Mouse (Mus musculus) cerebellum, adult 11 months (tissue): ENCODE measurements at regions not wholly inside any gene's neighbourhood (a gene's known extent, or its start where the extent isn't known, plus 50 kb on each side); places are given as distances from the start of the nearest gene placed in this dataset.

Source experiments
- DNase-seq: peaks from one replicate; pipeline ENCODE4 v3.0.0; 2022

DNA sequence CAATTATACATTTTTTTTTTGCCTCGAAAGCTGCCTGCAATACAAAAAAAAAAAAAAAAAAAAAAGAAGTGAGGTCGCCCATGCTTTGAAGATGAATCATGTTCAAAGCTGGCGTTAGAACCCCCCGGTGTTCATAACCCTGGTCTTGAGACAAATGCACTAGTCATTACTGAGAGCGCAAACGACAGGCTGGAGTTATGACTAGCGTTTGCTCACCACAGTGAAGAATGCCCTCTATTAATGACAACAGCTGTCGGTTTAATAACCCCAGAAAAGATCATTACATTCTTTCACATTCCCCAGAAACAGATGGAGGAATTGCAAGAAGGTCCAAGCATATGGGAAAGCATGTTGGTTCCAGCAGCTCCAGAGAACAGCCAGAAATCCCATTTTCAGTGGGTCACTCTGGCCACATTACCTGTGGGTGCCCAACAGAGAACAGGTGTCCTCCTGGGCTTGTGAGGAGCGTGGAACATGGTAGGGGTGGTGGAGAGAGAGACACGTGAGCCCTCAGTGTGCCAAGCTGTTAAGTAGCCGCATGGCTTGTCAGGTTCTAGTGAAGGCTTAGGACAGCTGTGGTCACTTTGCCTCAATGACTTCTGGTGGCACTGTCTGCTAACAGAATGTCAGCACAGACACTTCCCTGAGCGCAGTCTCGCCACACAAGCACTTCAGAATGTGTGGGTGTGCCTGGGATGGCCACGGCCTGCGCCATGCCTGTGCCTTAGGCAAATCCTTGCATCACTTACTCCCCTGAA, 60.4 kb downstream of the Aipl1 start:
- DNase-seq = no peak

DNA sequence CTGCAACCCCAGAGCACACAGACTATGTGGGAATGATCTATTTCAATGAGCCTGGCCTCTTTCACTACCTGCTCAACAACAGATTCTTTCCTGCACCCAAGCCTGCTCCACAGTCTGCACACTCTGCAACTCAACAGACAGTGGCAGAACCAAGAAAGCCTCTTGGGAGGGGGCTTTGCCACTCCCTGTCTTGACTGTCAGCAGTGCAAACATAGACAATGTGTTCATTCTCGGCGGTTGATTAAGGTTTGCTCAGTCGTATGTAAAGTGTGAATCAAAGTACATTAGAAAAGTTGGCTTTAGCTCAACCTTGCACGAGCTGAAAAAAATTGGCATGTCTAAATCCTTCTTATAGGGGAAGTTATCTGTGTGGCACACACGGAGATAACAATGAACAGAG, 66.0 kb downstream of the Aipl1 start:
- no peak for DNase-seq

DNA sequence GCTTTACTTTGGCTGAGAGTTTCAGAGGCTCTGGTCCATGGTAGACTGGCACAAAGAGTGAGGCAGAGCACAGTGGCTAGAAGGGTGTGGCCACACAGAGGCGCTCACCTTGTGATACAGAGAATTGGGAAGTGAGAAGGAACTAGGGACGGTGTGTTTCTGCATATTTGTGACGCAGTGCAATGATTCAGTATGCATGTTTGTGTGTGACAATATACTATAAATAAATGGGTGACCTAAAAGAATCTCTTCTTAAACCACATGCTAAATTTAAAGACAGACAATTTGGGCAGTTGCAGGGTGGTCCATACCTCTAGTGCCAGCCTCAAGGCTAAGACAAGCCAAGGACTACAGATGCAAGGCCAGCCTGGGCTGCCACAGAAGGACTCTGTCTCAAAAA, 75.0 kb downstream of the Aipl1 start:
- DNase-seq = no peak

DNA sequence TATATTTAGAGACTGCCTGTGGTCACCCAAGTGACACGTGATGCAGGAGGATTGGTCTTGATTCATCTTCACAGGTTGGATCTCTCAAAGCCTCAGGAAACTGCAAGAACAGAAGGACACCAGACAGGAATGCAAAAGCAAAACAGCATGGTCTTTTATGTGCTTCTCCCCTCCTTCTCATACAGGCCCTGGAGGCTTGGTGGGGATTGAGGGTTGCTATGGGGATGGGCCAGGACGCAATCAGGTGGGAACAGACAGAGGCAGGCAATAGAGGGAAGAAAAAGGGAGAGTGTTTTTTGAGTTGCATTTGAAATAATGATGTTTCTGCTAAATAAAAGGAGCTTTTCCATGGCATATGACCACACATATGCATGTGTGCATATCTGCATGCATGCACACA, 84.8 kb downstream of the Aipl1 start:
- no peak for DNase-seq

DNA sequence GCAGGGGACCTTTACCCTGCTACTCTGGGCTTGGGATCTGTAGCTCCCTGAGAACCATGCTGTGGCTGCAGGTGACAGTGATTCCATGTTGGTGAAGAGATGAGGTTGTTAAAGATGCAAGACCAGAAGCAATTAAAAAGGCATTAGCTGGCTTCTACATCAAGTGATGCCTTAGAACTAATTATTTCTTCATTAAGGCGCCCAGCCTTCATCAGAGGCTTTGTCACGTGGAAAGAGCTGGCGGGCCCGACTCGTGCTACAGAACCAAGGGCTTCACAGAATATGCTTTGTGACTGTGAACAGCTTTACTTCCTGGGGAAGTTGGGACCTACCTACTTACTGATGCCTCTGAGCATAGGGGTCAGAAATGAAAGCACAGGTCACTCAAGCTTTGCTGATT, 90.1 kb downstream of the Aipl1 start:
- DNase-seq = no peak

DNA sequence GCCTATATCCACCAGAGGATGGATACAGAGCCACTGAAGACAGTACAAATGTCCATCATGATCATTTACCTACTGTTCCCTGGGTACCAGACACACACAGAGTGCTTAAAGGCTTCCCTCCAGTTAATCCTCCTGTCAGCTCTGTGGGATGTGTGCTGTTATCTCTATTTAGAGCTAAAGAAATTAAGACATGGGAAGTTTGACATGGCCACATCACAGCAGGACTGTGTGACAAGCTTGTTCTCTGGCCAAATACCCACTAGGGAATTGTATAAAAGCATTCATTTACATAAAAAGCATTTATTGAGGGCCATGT, 92.3 kb downstream of the Aipl1 start:
- DNase-seq = no peak

DNA sequence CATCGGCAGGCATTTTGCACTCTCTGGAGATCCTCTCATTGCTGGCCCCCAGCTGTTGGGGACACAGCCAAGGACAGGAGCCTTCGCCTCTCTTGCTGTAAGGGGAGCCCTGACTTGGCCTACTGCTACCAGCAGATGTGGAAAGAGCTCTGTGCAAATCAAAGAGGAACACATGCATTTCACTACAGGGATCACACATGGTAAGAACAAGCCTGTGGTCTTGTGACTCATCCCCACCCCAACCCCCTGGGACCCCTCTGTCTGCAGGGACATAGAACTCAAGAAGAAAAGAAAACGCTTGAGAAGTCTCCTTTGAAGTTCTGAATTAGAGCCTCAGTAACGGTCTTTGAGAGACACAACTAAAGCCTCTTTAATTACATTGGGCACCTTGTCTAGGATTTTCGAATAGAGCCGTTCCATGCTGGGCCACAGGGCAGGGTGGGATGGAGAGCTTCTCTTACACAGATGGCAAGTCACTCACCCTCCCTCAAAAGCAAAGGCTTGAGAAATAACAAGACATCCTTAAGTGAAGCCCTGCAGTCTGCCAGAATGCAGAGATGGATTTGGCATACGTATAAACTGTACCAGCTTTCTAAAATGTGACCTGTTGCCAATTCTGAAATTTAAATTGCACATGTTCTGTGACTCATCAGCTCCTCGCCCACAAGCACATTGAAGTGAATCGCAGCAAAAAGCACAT, 92.8 kb downstream of the Aipl1 start:
- no peak for DNase-seq

DNA sequence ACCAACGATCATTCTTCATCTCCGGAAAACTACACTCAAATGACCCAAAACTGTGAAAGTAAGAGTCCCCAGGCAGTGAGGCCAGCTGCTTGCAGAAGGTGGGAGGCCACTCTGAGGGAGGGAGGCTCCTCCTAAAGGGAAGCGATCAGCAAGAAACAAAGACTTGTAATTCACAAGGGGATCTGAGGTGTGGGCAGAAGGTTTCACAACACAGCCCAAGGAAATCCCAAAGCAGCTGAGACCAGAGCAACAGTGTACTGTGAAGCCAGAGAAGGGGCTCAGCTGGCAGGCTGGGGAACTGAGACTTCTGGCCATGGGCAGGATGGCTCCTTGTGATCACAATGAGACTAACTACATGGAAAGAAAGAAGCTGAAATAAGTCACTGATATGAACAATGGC, 93.8 kb downstream of the Aipl1 start:
- no peak for DNase-seq

DNA sequence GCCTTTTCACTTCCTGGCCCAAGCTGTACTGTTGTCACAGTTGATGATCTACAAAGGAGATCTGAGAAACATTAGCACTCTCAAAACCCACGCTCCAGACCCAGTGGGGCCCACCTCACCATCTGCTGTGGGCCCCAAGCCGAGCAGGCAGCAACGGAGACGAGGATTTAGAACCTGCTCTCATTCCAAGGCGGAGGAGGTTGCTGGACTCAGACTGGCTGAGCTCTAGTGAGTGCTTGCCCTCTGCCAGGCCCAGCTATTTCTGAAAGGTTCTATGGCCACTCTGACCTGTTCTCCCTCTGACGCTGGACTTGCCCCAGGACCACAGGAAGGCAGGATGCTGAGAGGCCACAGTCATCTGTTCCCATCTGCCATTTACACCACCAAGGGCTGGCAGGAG, 98.2 kb downstream of the Aipl1 start:
- DNase-seq = peak; percentile 88

DNA sequence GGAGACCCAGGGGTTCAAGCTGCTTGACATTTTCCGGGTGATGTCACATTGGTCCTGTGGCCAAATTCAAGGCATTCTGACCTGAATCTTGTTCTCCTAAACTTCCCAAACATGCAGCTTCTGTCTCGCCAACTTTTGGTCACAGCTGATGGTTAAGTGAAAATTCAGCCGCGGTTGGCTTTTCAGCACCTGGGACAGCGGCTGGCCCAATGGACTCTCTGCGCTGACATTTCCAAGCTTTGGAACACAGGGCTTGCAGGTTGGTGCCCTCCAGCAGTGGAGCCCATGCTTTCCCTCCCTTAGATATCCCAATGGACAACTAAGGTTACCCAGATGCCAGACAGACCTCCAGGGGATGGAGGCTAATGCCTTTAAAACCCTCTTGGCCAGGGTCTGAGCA, 100.2 kb downstream of the Aipl1 start:
- DNase-seq = no peak

DNA sequence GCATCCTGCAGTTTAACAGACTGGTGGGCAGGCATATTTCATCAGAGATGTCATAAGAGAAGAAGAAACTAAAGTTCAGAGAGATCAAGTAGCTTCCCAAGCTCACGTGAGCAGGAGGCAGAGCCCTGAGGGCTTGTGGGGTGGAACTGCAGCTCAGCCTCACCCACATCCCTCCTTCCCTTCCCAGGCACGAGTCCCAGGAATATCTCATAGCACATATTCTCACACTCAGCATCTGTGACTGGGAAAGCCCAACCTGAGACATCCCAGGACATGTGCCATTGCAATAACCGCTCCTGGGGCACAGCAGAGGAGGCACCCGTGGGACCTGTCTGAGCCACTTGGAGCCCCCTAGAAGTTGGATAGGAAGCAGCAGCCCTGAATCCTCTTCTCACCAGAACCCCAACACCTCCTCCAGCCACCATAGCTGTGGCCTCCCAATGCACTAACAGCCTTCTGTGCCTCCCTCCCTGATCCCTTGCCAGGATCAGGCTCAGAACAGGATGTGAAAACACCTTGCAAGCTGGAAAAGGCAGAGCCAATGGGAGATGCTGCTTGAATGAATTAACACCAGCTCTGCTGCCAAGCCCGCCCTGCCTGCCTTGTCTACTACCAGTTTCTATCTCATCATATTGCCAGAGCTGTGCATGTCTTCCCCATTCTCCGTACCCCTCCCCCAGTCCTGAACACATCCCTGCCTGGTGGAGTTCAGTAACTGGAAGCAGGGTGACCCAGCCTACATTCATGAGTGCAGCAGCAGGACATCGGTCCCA, 107.4 kb downstream of the Aipl1 start:
- DNase-seq = no peak

DNA sequence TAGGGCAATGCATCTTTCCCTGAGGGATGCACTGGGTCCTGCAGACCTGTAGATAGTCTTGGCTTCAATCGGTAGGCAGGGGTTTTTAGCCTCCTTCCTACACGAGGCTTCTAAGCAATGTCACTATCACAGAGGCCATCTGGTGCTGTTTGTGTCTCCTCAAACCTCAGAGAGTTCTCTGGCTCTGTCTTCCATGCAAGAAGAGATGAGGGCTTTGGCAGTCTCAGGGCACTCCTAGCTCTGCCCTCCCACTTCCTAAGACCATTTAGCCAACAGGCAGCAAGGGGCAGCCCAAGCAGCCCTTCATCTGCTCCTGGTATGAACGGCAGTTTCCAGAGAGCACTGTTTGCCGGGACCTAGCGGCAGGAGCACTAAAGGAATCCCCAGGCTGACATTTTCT, 122.6 kb downstream of the Aipl1 start:
- DNase-seq = peak; percentile 22

DNA sequence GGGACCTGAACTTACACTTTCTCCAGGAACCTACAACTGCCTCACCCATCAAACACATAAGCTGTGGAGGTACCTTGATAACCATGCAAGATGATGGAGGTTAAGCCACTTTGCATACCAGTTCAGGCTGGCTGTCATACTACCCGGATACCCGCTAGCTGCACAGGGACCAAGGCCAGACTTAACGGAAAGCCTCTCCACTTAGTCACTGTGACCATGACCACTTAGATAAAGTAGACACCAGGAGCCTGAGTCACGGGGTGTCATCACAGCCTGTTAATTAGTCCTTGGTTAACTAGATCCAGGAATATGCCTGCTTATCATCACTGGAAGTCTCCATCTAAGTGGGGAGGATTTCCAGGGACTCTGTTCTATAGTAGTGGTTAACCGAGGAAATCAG, 124.7 kb downstream of the Aipl1 start:
- no peak for DNase-seq

DNA sequence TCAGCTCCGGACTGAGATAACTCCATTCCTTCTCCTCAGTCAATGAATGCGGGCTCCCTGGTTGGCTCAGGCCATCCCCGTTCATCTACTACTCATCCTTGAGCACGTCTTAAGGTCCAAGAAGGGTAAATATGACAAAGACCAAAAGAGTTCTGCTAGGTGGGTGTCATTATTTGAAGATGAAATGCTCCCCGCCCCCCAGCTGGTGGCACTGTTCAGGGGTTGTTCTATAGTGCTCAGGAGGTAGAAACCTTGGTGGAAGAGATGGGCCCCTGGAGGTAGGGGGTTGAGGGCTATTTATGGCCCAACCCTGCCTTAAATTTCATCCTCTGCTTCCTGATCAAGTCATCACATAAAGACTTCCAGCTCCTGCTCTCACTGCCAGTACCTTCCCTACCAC, 126.0 kb downstream of the Aipl1 start:
- DNase-seq = no peak

DNA sequence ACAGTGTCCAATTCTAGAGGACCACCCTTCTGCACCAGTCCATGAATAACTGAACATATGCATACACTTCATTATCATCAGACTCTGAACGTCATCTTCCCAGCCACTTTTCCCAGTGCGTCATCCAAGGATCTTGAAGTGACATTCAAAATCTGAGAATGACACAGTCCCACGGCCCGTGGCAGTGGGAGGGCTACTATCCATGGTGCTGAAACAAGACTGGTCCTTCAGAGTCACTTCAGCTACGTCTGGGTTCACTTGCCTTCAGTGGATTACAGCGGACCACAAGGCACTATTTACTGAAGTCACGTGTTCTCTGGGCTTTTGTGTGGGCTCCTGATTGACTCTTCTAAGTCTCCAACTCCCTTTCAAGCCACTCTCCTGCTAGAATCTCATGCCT, 128.7 kb downstream of the Aipl1 start:
- DNase-seq = no peak

DNA sequence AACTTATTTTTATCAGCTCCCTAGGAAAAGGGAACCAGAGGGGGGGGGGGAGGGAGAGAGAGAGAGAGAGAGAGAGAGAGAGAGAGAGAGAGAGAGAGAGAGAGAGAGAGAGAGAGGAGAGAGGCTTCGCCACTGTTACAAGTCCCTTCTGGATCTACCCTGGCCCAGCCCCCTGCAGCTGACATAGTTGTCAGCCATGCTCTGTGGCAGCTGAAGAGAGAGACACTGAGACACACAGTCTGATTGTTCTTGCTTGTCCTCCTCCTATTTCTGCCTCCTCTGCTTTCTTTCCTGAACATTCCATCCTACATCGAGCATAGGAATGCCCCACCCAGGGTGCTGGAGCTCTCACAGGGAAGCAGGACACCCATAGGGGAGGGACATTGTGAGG, 134.3 kb downstream of the Aipl1 start:
- no peak for DNase-seq

DNA sequence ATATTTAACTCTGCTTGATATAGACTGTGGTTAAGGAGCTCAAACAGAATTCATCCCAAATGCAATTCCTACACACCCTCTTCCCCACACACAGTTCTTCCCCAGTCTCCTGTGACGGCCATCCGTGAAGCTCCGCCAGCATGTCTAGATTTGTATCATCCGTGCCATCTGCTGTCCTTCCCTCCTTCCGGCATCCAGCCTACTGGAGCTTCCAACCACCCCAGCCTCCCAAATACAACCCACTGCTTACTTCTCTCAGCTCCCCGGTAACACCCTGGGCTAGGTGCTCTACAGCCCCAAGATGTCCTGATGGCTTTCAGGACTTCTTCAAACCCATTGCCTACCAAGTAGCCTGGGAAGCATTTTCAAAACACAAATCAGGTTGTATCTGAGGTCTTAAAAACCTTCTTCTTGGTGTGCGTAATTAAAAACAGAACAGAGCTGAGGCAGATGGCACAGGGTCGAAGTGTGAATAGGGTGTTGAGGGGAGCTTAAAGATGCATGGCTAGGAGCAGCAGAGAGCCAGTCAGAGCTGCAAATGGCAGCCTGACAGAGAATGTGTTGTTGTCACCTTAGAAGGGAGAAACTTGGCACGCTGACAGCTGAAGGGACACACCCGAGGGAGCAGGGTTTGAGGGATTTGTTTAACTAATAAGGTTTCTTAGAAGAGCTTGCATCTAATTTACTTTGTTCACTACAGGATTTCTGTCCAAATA, 134.8 kb downstream of the Aipl1 start:
- DNase-seq = peak; percentile 69

DNA sequence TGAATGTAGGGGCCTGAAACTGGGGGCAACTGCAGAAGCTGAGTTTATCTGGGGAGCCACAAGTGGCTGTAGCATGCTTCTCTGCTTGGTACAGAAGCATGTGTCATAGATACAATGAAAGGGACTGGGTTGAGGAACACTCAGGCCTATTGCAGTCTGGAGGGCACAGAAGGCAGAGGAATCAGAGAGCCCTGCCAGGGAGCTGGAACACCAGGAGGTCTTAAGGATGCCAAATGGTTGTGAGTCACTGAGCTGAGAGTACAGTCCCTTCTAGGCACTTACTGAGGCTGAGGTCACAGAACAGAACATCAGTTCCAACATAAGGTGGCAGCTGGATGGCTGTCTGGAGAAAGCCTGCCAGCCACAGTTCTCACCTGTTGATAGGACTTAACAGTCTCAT, 136.5 kb downstream of the Aipl1 start:
- peak; percentile 42 for DNase-seq

DNA sequence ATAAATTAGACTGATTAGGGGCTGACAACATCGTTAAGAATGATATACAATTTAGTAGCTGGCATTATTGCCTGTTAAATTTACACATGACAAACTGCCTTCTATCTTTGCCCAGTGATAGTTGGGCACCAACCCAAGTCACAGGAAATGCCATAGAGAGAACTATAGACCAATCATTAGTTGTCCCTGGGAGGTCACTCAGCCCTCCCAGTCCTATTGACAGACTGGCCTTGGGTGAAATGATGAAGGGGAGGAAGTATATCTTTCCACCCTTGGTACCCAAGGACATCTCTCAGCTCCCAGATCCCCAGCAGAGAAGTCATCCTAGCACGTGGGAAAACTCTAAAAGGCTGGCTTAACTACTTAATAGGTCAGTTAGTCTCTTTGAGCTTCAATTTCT, 139.8 kb downstream of the Aipl1 start:
- DNase-seq = no peak

DNA sequence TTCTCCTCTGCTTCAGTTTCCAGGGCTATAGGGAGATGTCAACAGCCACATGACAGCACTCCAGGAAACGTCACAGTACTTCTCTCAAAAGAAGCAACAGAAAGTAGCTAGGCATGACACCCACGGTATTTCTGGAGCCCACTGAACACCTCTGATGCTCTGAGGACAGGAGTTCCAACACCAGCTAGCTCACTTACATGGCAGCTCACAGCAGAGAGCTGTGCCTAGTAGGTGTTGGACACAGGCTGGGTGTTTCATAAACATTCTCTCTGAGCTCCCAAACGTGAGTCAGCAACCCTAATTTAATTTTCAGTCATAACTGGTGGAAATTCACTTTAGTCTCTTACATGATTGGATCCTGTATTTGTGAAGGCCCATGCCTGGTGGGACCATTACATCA, 140.2 kb downstream of the Aipl1 start:
- no peak for DNase-seq

DNA sequence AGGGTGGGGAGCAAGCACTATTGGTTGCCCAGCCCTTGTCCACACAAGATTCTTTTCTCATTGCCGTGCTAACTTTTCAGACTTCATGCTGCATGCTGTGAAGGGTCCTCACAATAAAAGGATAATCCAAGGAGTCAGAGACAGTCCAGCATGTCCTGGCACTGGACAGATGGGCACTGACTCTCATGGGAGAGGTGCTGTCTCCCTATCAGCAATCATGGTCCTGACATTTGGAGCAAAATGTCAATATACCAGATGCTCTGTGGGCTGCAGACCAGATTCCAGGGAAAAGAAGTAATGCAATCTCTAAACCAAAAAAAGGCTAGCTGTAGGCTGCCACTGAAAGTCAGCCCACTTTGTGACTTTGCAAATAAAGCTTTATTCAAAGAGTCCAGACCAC, 141.5 kb downstream of the Wscd1 start:
- DNase-seq = no peak

DNA sequence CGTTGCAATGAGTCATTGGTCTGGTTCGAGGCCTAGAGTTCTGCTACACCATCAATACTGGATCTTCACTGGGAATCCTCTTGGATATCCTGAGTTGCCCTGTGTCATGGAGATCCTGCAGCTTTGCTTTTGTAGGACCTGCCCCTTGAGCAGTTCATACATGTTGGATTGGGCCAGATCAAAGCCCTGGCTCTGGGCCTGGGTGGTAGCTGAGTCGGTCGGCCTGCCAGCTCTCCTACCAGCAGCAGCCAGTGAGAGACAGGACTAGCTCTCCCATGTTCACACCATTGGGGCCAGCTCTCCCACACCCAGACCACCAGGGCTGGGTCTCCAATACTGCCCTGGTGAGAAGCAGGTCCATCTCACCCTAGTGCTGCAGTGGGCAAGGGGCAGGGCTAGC, 139.4 kb downstream of the Wscd1 start:
- DNase-seq = no peak

DNA sequence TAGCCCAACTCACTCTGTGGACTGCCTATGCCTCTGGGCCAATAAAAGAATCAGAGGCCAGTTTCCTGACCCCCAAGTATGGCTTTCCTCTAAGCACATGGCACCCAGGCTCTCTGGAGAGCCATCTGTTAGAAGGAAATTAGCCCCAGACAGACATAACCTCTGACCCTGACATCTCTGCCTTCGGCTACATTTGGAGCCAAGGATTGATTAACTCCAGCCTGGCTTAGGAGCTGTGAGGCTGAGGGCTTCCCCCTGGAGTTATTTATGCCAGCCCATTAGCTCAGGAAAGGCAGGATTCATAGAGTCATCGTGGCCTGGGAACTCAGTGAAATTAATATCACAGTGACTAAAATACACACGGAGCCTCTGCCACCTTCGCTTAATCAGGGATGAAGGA, 137.5 kb downstream of the Wscd1 start:
- no peak for DNase-seq

DNA sequence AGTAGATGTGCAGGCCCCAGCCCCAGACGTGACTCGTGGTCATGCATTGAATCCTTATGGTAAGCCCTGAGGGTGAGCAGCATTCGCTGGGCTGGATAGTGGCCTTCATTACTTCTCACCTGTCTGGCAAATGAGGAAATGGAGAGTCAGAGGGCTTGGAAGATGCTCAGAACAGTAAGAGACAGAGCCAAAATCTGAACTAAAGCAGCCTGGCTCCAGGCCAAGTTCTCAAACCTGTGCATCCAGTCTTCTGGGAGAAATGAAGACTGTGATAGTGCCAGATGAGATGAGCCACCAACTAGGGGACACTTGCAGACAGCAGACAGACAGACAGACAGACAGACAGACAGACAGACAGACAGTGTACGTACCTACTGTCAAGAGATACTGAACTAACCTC, 137.1 kb downstream of the Wscd1 start:
- DNase-seq = peak; percentile 27
